Mouse (Mus musculus) CH12.LX (cell line): ENCODE results near the gene Fastk. TPM values are rescaled to one million over a fixed set of nuclear protein-coding genes. Genes with fewer than 3 reads are reported as not detected.

ENCODE experiments used
- DNase-seq: peaks from one replicate; pipeline ENCODE4 v3.0.0-alpha.2; 2013; ENCODE audit errors: extremely low read depth
- H3K27ac ChIP-seq: 2 replicates; pipeline ENCODE4 v1.5.1; 2012; ENCODE audit warnings: low read depth, mild to moderate bottlenecking, control low read depth, moderate library complexity; ENCODE audit not compliant: insufficient read depth
- H3K27me3 ChIP-seq: replicated peaks from 2 replicates; pipeline ENCODE3; 2012; ENCODE audit warnings: inconsistent platforms
- H3K36me3 ChIP-seq, 2 experiments: replicated peaks in 1 of 2; 2 replicates each; pipeline versions ENCODE3 to v1.6.1; 2012; ENCODE audit warnings: inconsistent platforms in 1 of 2, low read length in 1 of 2, mild to moderate bottlenecking in 1 of 2, mixed read lengths in 1 of 2, moderate library complexity in 1 of 2; ENCODE audit not compliant: control insufficient read depth in 1 of 2, insufficient read depth in 1 of 2
- H3K4me1 ChIP-seq, 2 experiments: 2 replicates each; pipeline ENCODE4 v1.6.1; 2012; ENCODE audit warnings: inconsistent platforms in 1 of 2, moderate library complexity in 1 of 2; ENCODE audit not compliant: insufficient read depth in 2 of 2, control insufficient read depth in 1 of 2
- H3K4me2 ChIP-seq: 2 replicates; pipeline ENCODE4 v1.6.1; 2012; ENCODE audit warnings: low read depth, mild to moderate bottlenecking, control low read depth; ENCODE audit not compliant: poor library complexity, insufficient read depth, severe bottlenecking
- H3K4me3 ChIP-seq, 3 experiments: fragments of 150-350 bp in 1 of 3; sonication (generic) in 1 of 3; replicated peaks in 1 of 3; 2 replicates each; pipeline versions ENCODE3 to v1.5.1; 2011 to 2012; ENCODE audit warnings: low read depth in 2 of 3, low read length in 2 of 3, mild to moderate bottlenecking in 2 of 3, moderate library complexity in 2 of 3, control low read depth in 1 of 3, improper control_type of control experiment in 1 of 3, inconsistent platforms in 1 of 3, mixed read lengths in 1 of 3; ENCODE audit not compliant: poor library complexity in 1 of 3
- H3K79me2 ChIP-seq: replicated peaks from 2 replicates; pipeline ENCODE4 v1.6.1; 2012; ENCODE audit warnings: mild to moderate bottlenecking, moderate library complexity; ENCODE audit not compliant: control insufficient read depth, poor library complexity, insufficient read depth, severe bottlenecking; ENCODE audit errors: extremely low read depth
- H3K9ac ChIP-seq: 2 replicates; pipeline ENCODE4 v1.6.1; 2012; ENCODE audit warnings: low read depth, mild to moderate bottlenecking, control low read depth, moderate library complexity; ENCODE audit not compliant: insufficient read depth
- H3K9me3 ChIP-seq: replicated peaks from 2 replicates; pipeline ENCODE3; 2012; ENCODE audit warnings: low read length, inconsistent platforms, mixed read lengths
- CHD1 ChIP-seq: IDR thresholded peaks from 2 replicates; pipeline ENCODE4 v1.6.1; 2012; ENCODE audit warnings: low read depth, low read length, improper control_type of control experiment, inconsistent platforms
- CHD2 ChIP-seq: IDR thresholded peaks from 2 replicates; pipeline ENCODE4 v1.6.1; 2011; ENCODE audit warnings: low read length, improper control_type of control experiment
- CTCF ChIP-seq, 2 experiments: IDR thresholded peaks in 1 of 2; conservative IDR thresholded peaks in 1 of 2; 2 replicates each; pipeline ENCODE4 v1.5.1; 2011 to 2012; ENCODE audit warnings: low read depth in 2 of 2, low read length in 2 of 2, improper control_type of control experiment in 1 of 2, inconsistent platforms in 1 of 2, mild to moderate bottlenecking in 1 of 2, moderate library complexity in 1 of 2
- E2F4 ChIP-seq: IDR thresholded peaks from 2 replicates; pipeline ENCODE4 v1.6.1; 2011; ENCODE audit warnings: low read depth, low read length, improper control_type of control experiment; ENCODE audit not compliant: insufficient replicate concordance
- ELF1 ChIP-seq: IDR thresholded peaks from 2 replicates; pipeline ENCODE4 v1.6.1; 2014; ENCODE audit warnings: low read depth, mild to moderate bottlenecking, inconsistent platforms, low read length, improper control_type of control experiment
- EP300 ChIP-seq: IDR thresholded peaks from 2 replicates; pipeline ENCODE4 v1.6.1; 2011; ENCODE audit warnings: low read length, improper control_type of control experiment
- ETS1 ChIP-seq: conservative IDR thresholded peaks from 2 replicates; pipeline ENCODE4 v1.6.1; 2012; ENCODE audit warnings: low read depth, mild to moderate bottlenecking, inconsistent platforms, low read length, improper control_type of control experiment, moderate library complexity
- GABPA ChIP-seq: IDR thresholded peaks from 2 replicates; pipeline ENCODE4 v1.6.1; 2012; ENCODE audit warnings: low read depth, low read length, improper control_type of control experiment, inconsistent platforms; ENCODE audit not compliant: insufficient replicate concordance
- HCFC1 ChIP-seq: IDR thresholded peaks from 2 replicates; pipeline ENCODE4 v1.6.1; 2012; ENCODE audit warnings: low read depth, mild to moderate bottlenecking, inconsistent platforms, low read length, improper control_type of control experiment
- IRF4 ChIP-seq: IDR thresholded peaks from 2 replicates; pipeline ENCODE4 v1.6.1; 2014; ENCODE audit warnings: low read depth, mild to moderate bottlenecking, inconsistent platforms, low read length, improper control_type of control experiment
- JUN ChIP-seq: IDR thresholded peaks from 2 replicates; pipeline ENCODE4 v1.6.1; 2011; ENCODE audit warnings: low read depth, mild to moderate bottlenecking, low read length, improper control_type of control experiment, moderate library complexity; ENCODE audit not compliant: insufficient read depth
- JUND ChIP-seq: conservative IDR thresholded peaks from 2 replicates; pipeline ENCODE4 v1.6.1; 2011; ENCODE audit warnings: low read depth, low read length, improper control_type of control experiment
- KAT2A ChIP-seq: IDR thresholded peaks from 2 replicates; pipeline ENCODE4 v1.6.1; 2012; ENCODE audit warnings: low read length, improper control_type of control experiment, inconsistent platforms; ENCODE audit not compliant: insufficient replicate concordance
- MAFK ChIP-seq: IDR thresholded peaks from 2 replicates; pipeline ENCODE4 v1.6.1; 2011; ENCODE audit warnings: low read length, improper control_type of control experiment; ENCODE audit not compliant: insufficient replicate concordance
- MAX ChIP-seq: IDR thresholded peaks from 2 replicates; pipeline ENCODE4 v1.6.1; 2011; ENCODE audit warnings: low read length, improper control_type of control experiment
- MAZ ChIP-seq: IDR thresholded peaks from 2 replicates; pipeline ENCODE4 v1.6.1; 2012; ENCODE audit warnings: low read depth, mild to moderate bottlenecking, inconsistent platforms, low read length, improper control_type of control experiment, moderate library complexity
- MEF2A ChIP-seq: IDR thresholded peaks from 2 replicates; pipeline ENCODE4 v1.6.1; 2014; ENCODE audit warnings: low read depth, mild to moderate bottlenecking, inconsistent platforms, low read length, improper control_type of control experiment, borderline replicate concordance
- MXI1 ChIP-seq: IDR thresholded peaks from 2 replicates; pipeline ENCODE4 v1.6.1; 2011; ENCODE audit warnings: mild to moderate bottlenecking, low read depth, low read length, improper control_type of control experiment
- MYC ChIP-seq: IDR thresholded peaks from 2 replicates; pipeline ENCODE4 v1.6.1; 2011; ENCODE audit warnings: low read depth, mild to moderate bottlenecking, improper control_type of control experiment, low read length
- NELFE ChIP-seq: IDR thresholded peaks from 2 replicates; pipeline ENCODE4 v1.6.1; 2011; ENCODE audit warnings: low read depth, low read length, improper control_type of control experiment
- NRF1 ChIP-seq: IDR thresholded peaks from 2 replicates; pipeline ENCODE4 v1.6.1; 2014; ENCODE audit warnings: low read depth, mild to moderate bottlenecking, inconsistent platforms, low read length, improper control_type of control experiment, moderate library complexity
- PAX5 ChIP-seq: IDR thresholded peaks from 2 replicates; pipeline ENCODE4 v1.6.1; 2012; ENCODE audit warnings: low read length, inconsistent platforms, mixed read lengths
- POLR2A ChIP-seq: IDR thresholded peaks from 2 replicates; pipeline ENCODE4 v1.6.1; 2011; ENCODE audit warnings: low read depth, mild to moderate bottlenecking, improper control_type of control experiment, low read length
- POLR2AphosphoS2 ChIP-seq: IDR thresholded peaks from 2 replicates; pipeline ENCODE4 v1.6.1; 2011; ENCODE audit warnings: low read depth, low read length, improper control_type of control experiment
- RCOR1 ChIP-seq: conservative IDR thresholded peaks from 2 replicates; pipeline ENCODE4 v1.6.1; 2012; ENCODE audit warnings: low read depth, mild to moderate bottlenecking, inconsistent platforms, low read length, improper control_type of control experiment
- SIN3A ChIP-seq: IDR thresholded peaks from 2 replicates; pipeline ENCODE4 v1.6.1; 2012; ENCODE audit warnings: low read length, improper control_type of control experiment, inconsistent platforms
- TBP ChIP-seq: conservative IDR thresholded peaks from 2 replicates; pipeline ENCODE4 v1.6.1; 2011; ENCODE audit warnings: low read depth, low read length, improper control_type of control experiment
- USF1 ChIP-seq: IDR thresholded peaks from 2 replicates; pipeline ENCODE4 v1.6.1; 2014; ENCODE audit warnings: low read depth, mild to moderate bottlenecking, inconsistent platforms, low read length, improper control_type of control experiment
- USF2 ChIP-seq: conservative IDR thresholded peaks from 2 replicates; pipeline ENCODE4 v1.6.1; 2011; ENCODE audit warnings: low read depth, low read length, improper control_type of control experiment
- ZC3H11A ChIP-seq: IDR thresholded peaks from 2 replicates; pipeline ENCODE4 v1.6.1; 2012; ENCODE audit warnings: low read depth, mild to moderate bottlenecking, inconsistent platforms, low read length, improper control_type of control experiment
- ZMIZ1 ChIP-seq: IDR thresholded peaks from 2 replicates; pipeline ENCODE4 v1.6.1; 2012; ENCODE audit warnings: low read depth, mild to moderate bottlenecking, inconsistent platforms, low read length, improper control_type of control experiment
- dilution Hi-C: fragments of 300-500 bp; cut with MboI; formaldehyde crosslinking; loops from 2 replicates; pipeline ENCODE4 v1.14.3; 2020; ENCODE audit warnings: low sequenced_read_pairs; ENCODE audit not compliant: extremely low pct_unique_long_range_greater_than_20kb, extremely low pct_ligation_motif_present
- in situ Hi-C: fragments of 300-500 bp; cut with MboI; formaldehyde crosslinking; loops from 3 replicates; pipeline ENCODE4 v1.14.3; 2019; ENCODE audit warnings: low sequenced_read_pairs, low pct_ligation_motif_present, low pct_unique_long_range_greater_than_20kb, mixed read lengths
- polyA plus RNA-seq: library from polyadenylated mRNA; unstranded; fragments of >175 nt; gene quantifications from 2 replicates; pipeline ENCODE4 v1.2.1, GENCODE M21; 2012; ENCODE audit warnings: low read depth; ENCODE audit not compliant: insufficient read length
- total RNA-seq, 2 experiments: library from RNA; depleted of rRNA; stranded (reverse); fragments of 300-350 nt in 1 of 2; fragments of >200 nt in 1 of 2; gene quantifications; 2 replicates each; pipeline ENCODE4 v1.2.3; 2012 to 2014

Gene Fastk
- total and polyA plus RNA-seq, 3 experiments, result 44.8 to 88.0 (median 61.4) TPM

DNA sequence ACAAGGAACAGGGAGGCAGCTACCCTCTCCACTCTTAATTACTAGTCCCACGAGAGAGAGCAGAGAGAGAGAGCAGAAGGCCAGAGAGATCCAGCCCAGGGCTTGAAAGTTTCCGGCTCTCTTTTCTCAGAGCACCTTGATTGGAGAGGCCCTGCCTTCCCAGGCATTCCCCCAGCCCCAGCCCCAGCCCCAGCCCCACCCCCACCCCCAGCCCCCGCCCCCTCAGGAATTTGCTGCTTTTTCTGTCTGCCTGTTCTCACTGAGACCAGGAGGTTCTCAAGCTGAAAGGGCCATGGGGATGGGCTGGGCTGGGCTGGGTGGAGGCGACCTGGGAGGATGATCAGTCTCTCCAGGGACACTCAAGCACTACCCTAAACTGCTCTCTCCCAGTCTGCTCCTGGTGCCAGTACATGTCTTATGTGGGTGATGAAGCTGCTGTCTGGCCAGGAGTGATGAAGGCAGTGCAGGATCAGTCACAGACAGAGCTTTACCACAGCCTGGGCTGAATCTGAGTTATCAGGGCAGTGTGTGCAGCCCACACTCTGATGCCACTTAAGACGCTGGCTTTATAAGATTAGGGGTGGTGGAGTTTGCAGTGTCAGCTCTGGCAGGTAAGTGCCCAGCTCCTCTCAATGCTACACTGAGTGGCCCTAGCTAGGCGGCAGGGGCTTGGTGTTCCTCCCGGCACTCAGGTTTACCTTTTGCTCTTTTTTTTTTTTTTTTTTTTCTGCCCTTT is 28.0 kb upstream of the Fastk start:
- in situ Hi-C loops, result no loop called here
- H3K4me3 ChIP-seq, result no peak overlapping the region
- H3K4me2 ChIP-seq, result no peak overlapping the region
- dilution Hi-C loops, result no loop called here
- no peak for TF ChIP-seq JUND
- no peak for TF ChIP-seq IRF4
- TF ChIP-seq PAX5, result no peak
- no peak for TF ChIP-seq NELFE
- no peak for TF ChIP-seq KAT2A
- no peak for TF ChIP-seq MXI1
- TF ChIP-seq USF1, result no peak
- no peak for TF ChIP-seq ELF1
- TF ChIP-seq USF2, result no peak
- no peak for TF ChIP-seq MAX
- TF ChIP-seq HCFC1, result no peak
- TF ChIP-seq MAZ, result no peak
- no peak for TF ChIP-seq CTCF (conservative IDR thresholded peaks at IDR 0.05 in 1 of 2, IDR thresholded peaks at IDR 0.05 in 1 of 2; ENCODE audit: low read depth in 2 of 2, low read length in 2 of 2)
- TF ChIP-seq ETS1, result no peak
- no peak for TF ChIP-seq MEF2A
- TF ChIP-seq, all 38 proteins: peak for 0
- no peak for DNase-seq
- Histone ChIP-seq H3K9me3 (no peaks in the 10 kb centered on the region), H3K4me1 (no peaks in the 10 kb centered on the region; a peak in 1 of 4 replicates), H3K36me3 (peaks cover 27 to 85% of the 10 kb centered on the region in 2 experiments), H3K27me3 (no peaks in the 10 kb centered on the region), H3K9ac (no peak overlapping the region), H3K79me2 (no peaks in the 10 kb centered on the region; the same call in none of the 2 replicates), H3K27ac (no peak overlapping the region)

DNA sequence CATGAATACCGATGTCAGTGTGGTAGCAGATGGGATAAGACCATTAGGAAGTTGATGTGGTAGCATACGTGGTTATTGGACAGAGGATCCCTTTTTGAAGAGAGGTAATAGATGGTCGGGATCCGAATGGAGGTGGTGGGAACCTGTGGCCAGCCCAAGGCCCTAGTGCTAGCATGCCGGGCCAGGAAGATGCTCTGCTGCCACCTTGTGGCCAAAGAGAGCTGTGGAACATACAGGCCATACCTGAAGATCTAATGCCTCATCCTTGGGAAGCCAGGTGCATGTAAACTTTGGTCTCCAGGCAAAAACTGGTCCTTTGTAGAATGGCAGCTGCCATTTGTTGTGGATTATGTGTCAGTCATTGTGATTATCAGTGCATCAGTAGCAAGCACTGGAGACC is 25.5 kb upstream of the Fastk start:
- in situ Hi-C loops (no loop called here), dilution Hi-C loops (no loop called here)
- no peak overlapping the region for H3K27ac ChIP-seq
- H3K4me2 ChIP-seq, result no peak overlapping the region
- H3K9me3 ChIP-seq, result no peaks in the 10 kb centered on the region
- no peaks in the 10 kb centered on the region for H3K27me3 ChIP-seq
- no peak overlapping the region for H3K4me3 ChIP-seq
- H3K36me3 ChIP-seq, result peaks cover 8 to 79% of the 10 kb centered on the region in 2 experiments
- H3K79me2 ChIP-seq, result no peaks in the 10 kb centered on the region; the same call in 1 of the 2 replicates
- H3K9ac ChIP-seq, result no peak overlapping the region
- no peaks in the 10 kb centered on the region; a peak in 1 of 4 replicates for H3K4me1 ChIP-seq
- DNase-seq, result peak; percentile 80
- no peak for TF ChIP-seq PAX5
- no peak for TF ChIP-seq E2F4
- TF ChIP-seq USF2, result no peak
- no peak for TF ChIP-seq POLR2A
- no peak for TF ChIP-seq JUN
- TF ChIP-seq SIN3A, result no peak
- no peak for TF ChIP-seq CHD2
- TF ChIP-seq TBP, result no peak
- TF ChIP-seq ZMIZ1, result no peak
- no peak for TF ChIP-seq RCOR1
- no peak for TF ChIP-seq POLR2AphosphoS2
- no peak for TF ChIP-seq MAX
- TF ChIP-seq CHD1, result no peak
- TF ChIP-seq EP300, result no peak
- TF ChIP-seq IRF4, result no peak
- no peak for TF ChIP-seq KAT2A
- TF ChIP-seq MEF2A, result no peak
- TF ChIP-seq ELF1, result no peak
- no peak for TF ChIP-seq ETS1
- no peak for TF ChIP-seq GABPA
- TF ChIP-seq CTCF (conservative IDR thresholded peaks at IDR 0.05 in 1 of 2, IDR thresholded peaks at IDR 0.05 in 1 of 2; ENCODE audit: low read depth in 2 of 2, low read length in 2 of 2), result peak; percentile 91 to 96
- peak; percentile 52; the same call in 1 of the 2 replicates for TF ChIP-seq ZC3H11A
- no peak for TF ChIP-seq HCFC1
- TF ChIP-seq MYC, result no peak
- no peak for TF ChIP-seq MAFK
- no peak for TF ChIP-seq NRF1
